Mouse (Mus musculus) midbrain, postnatal 0 days (tissue): ENCODE measurements around the gene Olfr1047. TPM values are rescaled to one million over a fixed set of nuclear protein-coding genes. Genes with fewer than 3 reads are reported as not detected.
"Not testable (repeated sequence)": the region's sequence is repeated elsewhere in the genome, so short reads cannot be mapped to it uniquely, and the experiment has no call there.

ENCODE experiments used
- ATAC-seq: fragments of 200-750 bp; cut with Nextera tagmentation; 2 replicates; pipeline ENCODE4 v1.8.0; 2017; ENCODE audit warnings: moderate number of reproducible peaks, mild to moderate bottlenecking, moderate TSS enrichment, moderate library complexity; ENCODE audit not compliant: low FRiP score
- DNase-seq: peaks from one replicate; pipeline ENCODE4 v3.0.0-alpha.2; 2015; ENCODE audit warnings: low spot score
- H3K27ac ChIP-seq: fragments of 300-500 bp; sonication (generic); 2 replicates; pipeline ENCODE4 v1.5.1; 2014; ENCODE audit warnings: low read depth, mild to moderate bottlenecking, low read length, mixed read lengths
- H3K27me3 ChIP-seq: fragments of 300-500 bp; sonication (generic); 2 replicates; pipeline ENCODE4 v1.6.1; 2014; ENCODE audit warnings: low read length, control low read depth, mixed read lengths; ENCODE audit not compliant: insufficient read depth
- H3K36me3 ChIP-seq: fragments of 300-500 bp; sonication (generic); 2 replicates; pipeline ENCODE4 v1.6.1; 2014; ENCODE audit warnings: low read length, control low read depth, mixed read lengths; ENCODE audit not compliant: insufficient read depth
- H3K4me1 ChIP-seq: fragments of 300-500 bp; sonication (generic); 2 replicates; pipeline ENCODE4 v1.6.1; 2014; ENCODE audit warnings: mild to moderate bottlenecking, control low read depth, antibody characterized with exemption, low read length, mixed read lengths; ENCODE audit not compliant: insufficient read depth
- H3K4me2 ChIP-seq: fragments of 300-500 bp; sonication (generic); 2 replicates; pipeline ENCODE4 v1.6.1; 2014; ENCODE audit warnings: low read depth, mild to moderate bottlenecking, low read length, mixed read lengths; ENCODE audit not compliant: poor library complexity, severe bottlenecking
- H3K4me3 ChIP-seq: fragments of 300-500 bp; sonication (generic); 2 replicates; pipeline ENCODE4 v1.5.1; 2014; ENCODE audit warnings: low read depth, mild to moderate bottlenecking, low read length, moderate library complexity
- H3K9ac ChIP-seq: fragments of 300-500 bp; sonication (generic); replicated peaks from 2 replicates; pipeline ENCODE4 v1.6.1; 2014; ENCODE audit warnings: mild to moderate bottlenecking, low read length, moderate library complexity, mixed read lengths; ENCODE audit not compliant: poor library complexity, severe bottlenecking
- H3K9me3 ChIP-seq: fragments of 300-500 bp; sonication (generic); 2 replicates; pipeline ENCODE4 v1.6.1; 2016; ENCODE audit warnings: low read length, control low read depth
- CTCF ChIP-seq: IDR thresholded peaks from 2 replicates; pipeline ENCODE4 v1.5.1; 2016; ENCODE audit warnings: antibody characterized with exemption, mild to moderate bottlenecking
- WGBS: fragments of 180-500 bp; shearing (Covaris S2); extraction: QIAGEN DNeasy Blood & Tissue Kit; methylation state at CpG from one replicate; pipeline ENCODE4 v1.1.7; 2014; 5-methylcytosine and 5-hydroxymethylcytosine counted together
- polyA plus RNA-seq: library from polyadenylated mRNA; unstranded; fragments of >200 nt; fragmentation: Nextera tagmentation; extraction: Ambion mirVana; gene quantifications from 2 replicates; pipeline ENCODE4 v1.2.1, GENCODE M21; 2015
- total RNA-seq: library from RNA; depleted of rRNA; stranded (reverse); fragments of >200 nt; gene quantifications from 2 replicates; pipeline ENCODE4 v1.2.3, GENCODE M21; 2014; rRNA removed

Olfr1047 gene
- not detected in 2 replicates for total RNA-seq
- polyA plus RNA-seq, result not detected in 2 replicates

DNA sequence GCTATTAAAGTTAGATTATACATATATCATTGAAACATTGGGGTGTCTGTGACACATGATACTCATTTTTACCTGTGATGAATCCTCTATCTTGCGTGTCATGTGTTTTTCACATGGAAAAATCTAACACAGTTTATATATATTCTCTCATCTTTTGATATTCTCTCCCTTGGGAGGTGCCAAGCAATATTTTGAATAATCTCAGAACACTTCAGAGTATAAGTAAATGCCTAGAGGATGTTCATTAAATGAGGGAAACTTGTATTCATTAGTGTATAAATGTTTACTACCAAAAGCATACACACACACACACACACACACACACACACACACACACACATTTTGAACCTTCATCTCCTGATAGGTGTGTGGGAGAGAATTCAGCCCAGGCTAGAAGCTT, at the start of gene Olfr1047:
TSS of gene Olfr1047 (minus strand) at position 101 of the 400 bp plus-strand sequence.
- Histone ChIP-seq H3K27me3 (no peaks in the 10 kb centered on the region), H3K9ac (no peak within 1 kb of the TSS), H3K9me3 (no peaks in the 10 kb centered on the region), H3K4me3 (no peak within 1 kb of the TSS), H3K27ac (no peak within 1 kb of the TSS), H3K4me2 (no peak within 1 kb of the TSS), H3K4me1 (no peaks in the 10 kb centered on the region), H3K36me3 (no peaks in the 10 kb centered on the region)
- no peak for ATAC-seq
- WGBS, result 83% methylated on average over 1 of the region's 1 CpGs
- DNase-seq, result no peak
- TF ChIP-seq CTCF, result no peak

DNA sequence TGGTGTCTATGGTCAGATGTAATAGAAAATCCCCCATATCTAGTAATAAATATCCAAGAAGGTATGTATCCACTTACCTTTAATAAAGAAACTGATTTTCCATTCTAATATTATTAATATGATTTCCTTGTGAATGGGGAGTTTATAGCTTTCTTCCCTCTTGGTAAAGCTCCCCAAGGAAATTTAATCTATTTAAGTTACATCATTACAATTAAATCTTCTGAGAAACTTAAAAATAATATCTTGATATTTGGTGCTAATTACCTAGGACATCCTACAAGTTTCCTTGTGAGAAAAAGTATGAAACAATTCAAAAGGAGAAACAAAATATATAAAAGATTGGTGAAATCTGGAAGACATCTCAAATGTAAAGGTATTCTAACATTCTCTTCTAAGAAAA, 47.8 kb upstream of the Olfr1047 start, which contains the start of gene Olfr1051:
TSS of gene Olfr1051 (minus strand) at position 101 of the 400 bp plus-strand sequence.
- not testable (repeated sequence) for DNase-seq, H3K27ac ChIP-seq, H3K9me3 ChIP-seq, ATAC-seq, H3K4me2 ChIP-seq, H3K27me3 ChIP-seq, H3K36me3 ChIP-seq, H3K4me3 ChIP-seq, H3K9ac ChIP-seq, H3K4me1 ChIP-seq

DNA sequence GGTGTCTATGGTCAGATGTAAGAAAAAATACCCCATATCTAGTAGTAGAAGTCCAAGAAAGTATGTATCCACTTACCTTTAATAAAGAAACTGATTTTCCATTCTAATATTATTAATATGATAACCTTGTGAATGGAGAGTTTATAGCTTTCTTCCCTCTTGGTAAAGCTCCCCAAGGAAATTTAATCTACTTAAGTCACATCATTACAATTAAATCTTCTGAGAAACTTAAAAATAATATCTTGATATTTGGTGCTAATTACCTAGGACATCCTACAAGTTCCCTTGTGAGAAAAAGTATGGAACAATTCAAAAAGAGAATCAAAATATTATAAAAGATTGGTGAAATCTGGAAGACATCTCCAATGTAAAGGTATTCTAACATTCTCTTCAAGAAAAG, 27.0 kb upstream of the Olfr1047 start, which contains the start of gene Olfr1049:
TSS of gene Olfr1049 (minus strand) at position 101 of the 400 bp plus-strand sequence.
- not testable (repeated sequence) for H3K9me3 ChIP-seq, H3K27me3 ChIP-seq, H3K4me1 ChIP-seq, H3K4me3 ChIP-seq, H3K27ac ChIP-seq, ATAC-seq, H3K36me3 ChIP-seq, DNase-seq, H3K9ac ChIP-seq, H3K4me2 ChIP-seq

DNA sequence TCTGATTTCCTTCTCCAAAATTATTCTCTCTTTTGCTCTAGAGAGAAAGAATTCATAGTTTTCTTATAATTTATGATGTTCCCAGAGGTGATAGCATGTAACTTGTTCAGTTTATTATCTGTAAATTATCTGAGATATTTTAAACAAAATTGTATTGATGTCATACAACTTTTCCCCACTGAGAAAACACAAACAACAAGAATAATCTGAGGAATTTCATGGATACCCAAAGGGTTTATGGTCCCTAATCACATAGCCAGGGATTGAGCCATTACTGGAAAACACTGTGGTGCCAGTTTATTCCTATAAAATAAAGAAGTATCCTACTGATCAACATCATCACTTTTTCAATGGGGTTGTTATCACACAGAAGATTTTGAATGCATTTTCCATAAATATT, 9.0 kb upstream of the Olfr1047 start, which contains the start of gene Olfr1048:
TSS of gene Olfr1048 (minus strand) at position 101 of the 400 bp plus-strand sequence.
- DNase-seq, result no peak
- Histone ChIP-seq H3K27me3 (no peaks in the 10 kb centered on the region), H3K9me3 (no peaks in the 10 kb centered on the region), H3K27ac (no peak within 1 kb of the TSS), H3K9ac (no peak within 1 kb of the TSS), H3K4me3 (no peak within 1 kb of the TSS), H3K4me2 (no peak within 1 kb of the TSS), H3K36me3 (no peaks in the 10 kb centered on the region), H3K4me1 (no peaks in the 10 kb centered on the region)
- ATAC-seq, result no peak
- no peak for TF ChIP-seq CTCF

DNA sequence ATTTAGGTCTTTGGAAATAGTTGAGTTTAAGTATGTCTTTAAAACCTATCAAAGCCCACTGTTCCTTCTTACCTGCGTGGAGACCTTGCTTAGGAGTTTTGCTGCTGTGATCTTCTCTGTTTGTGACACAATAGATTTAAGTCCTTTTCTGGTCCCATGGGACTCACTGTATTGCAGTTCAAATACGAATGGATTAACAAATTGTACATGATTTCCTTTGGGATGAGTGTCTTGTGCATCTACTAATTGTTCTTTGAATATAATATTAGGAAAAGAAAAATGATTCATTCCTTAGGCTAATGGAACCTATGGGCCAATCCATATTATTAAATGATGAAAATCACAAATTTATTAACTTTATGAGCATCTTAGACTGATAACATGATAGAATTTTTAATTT, 12.0 kb downstream of the Olfr1047 start, which contains the start of gene Olfr1046:
TSS of gene Olfr1046 (minus strand) at position 101 of the 400 bp plus-strand sequence.
- Histone ChIP-seq H3K27ac (no peak within 1 kb of the TSS), H3K4me1 (no peaks in the 10 kb centered on the region), H3K27me3 (no peaks in the 10 kb centered on the region), H3K9me3 (no peaks in the 10 kb centered on the region), H3K36me3 (no peaks in the 10 kb centered on the region), H3K9ac (no peak within 1 kb of the TSS), H3K4me3 (no peak within 1 kb of the TSS), H3K4me2 (no peak within 1 kb of the TSS)
- ATAC-seq (no peak), DNase-seq (no peak)
- no peak for TF ChIP-seq CTCF
- 69% methylated on average over 2 of the region's 2 CpGs for WGBS

DNA sequence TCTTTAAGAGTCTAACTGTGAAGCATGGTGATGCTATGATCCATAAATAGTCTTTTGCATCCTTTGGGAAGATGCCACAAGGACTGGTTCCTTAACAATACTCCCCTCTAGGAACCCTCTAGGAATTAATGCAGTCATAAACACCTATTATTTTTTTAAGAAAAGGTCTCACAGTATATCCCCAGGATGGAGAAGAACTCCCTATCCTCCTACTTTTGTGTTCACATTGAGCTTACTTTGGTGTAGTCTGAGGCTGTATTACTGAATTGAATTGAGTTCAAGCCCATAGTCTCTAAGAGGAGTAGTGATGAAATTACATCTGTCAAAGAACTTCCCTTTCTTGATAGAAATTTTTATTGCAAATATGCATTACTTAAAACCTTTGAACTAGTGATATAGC, 28.3 kb downstream of the Olfr1047 start, which contains the start of gene Olfr1045:
TSS of gene Olfr1045 (minus strand) at position 101 of the 400 bp plus-strand sequence.
- H3K27me3 ChIP-seq, result no peaks in the 10 kb centered on the region
- H3K36me3 ChIP-seq, result no peaks in the 10 kb centered on the region
- H3K27ac ChIP-seq, result no peak within 1 kb of the TSS
- H3K4me3 ChIP-seq, result no peak within 1 kb of the TSS
- no peaks in the 10 kb centered on the region for H3K9me3 ChIP-seq
- no peak for TF ChIP-seq CTCF
- ATAC-seq (no peak), DNase-seq (no peak)
- H3K4me1 ChIP-seq, result no peaks in the 10 kb centered on the region
- H3K9ac ChIP-seq, result no peak within 1 kb of the TSS
- no peak within 1 kb of the TSS for H3K4me2 ChIP-seq
